ENCODE assay signal across 9 mouse cellular contexts in genomic region chr2:181155801-181156200, GRCm38 (mm10). TPM values are rescaled to one million over a fixed set of nuclear protein-coding genes. Genes with fewer than 3 reads are reported as not detected.
A peak's percentile ranks its signal among the peaks of the same experiment; 100 is the strongest.
DNase-seq lines count a peak whose midpoint lies in the region; ATAC-seq and TF ChIP-seq lines count a peak whose summit lies in the region.
"Had no signal": no experiment of that assay in that cellular context is flagged by ENCODE, and none has a peak within 500 bp of the region (broad histone marks: within the 10 kb centered on the region; RNA-seq: fewer than 3 reads in every experiment).

No protein-coding gene starts in this region.

- H3K4me3 ChIP-seq in lung, embryonic 14.5 days (ENCODE audit: low read depth, low read length): 0 out of 2 replicates have a peak overlapping the region, but pooled peaks have one; percentile 6
- no peak overlapping the region for H3K4me3 ChIP-seq in lung, postnatal 0 days (ENCODE audit: low read depth, low read length)
- peak overlapping the region; percentile 45 for H3K4me3 ChIP-seq in forebrain, embryonic 12.5 days (replicated peaks)
- peak overlapping the region; percentile 33; the same call in 1 of the 2 replicates for H3K4me3 ChIP-seq in hindbrain, embryonic 11.5 days (ENCODE audit: low read depth, low read length)

- H3K9ac ChIP-seq in lung, embryonic 14.5 days: no peak overlapping the region
- H3K9ac ChIP-seq in lung, postnatal 0 days (replicated peaks; ENCODE audit: low read depth): no peak overlapping the region
- H3K9ac ChIP-seq in forebrain, embryonic 12.5 days: peak overlapping the region; percentile 62; the same call in 1 of the 2 replicates
- H3K9ac ChIP-seq in hindbrain, embryonic 11.5 days (ENCODE audit: low read depth, low read length): no peak overlapping the region

- H3K9me3 ChIP-seq in lung, embryonic 14.5 days (ENCODE audit: low read depth, low read length): no peaks in the 10 kb centered on the region
- no peaks in the 10 kb centered on the region for H3K9me3 ChIP-seq in lung, postnatal 0 days (ENCODE audit: low read length)
- no peaks in the 10 kb centered on the region for H3K9me3 ChIP-seq in forebrain, embryonic 12.5 days
- no peaks in the 10 kb centered on the region for H3K9me3 ChIP-seq in hindbrain, embryonic 11.5 days (ENCODE audit: control insufficient read depth, low read length)

- no peak for TF ChIP-seq EP300 in lung, postnatal 0 days (IDR thresholded peaks at IDR 0.05)

- no peaks in the 10 kb centered on the region for H3K36me3 ChIP-seq in lung, embryonic 14.5 days (ENCODE audit: insufficient read depth)
- H3K36me3 ChIP-seq in lung, postnatal 0 days (ENCODE audit: insufficient read depth, low read length): no peaks in the 10 kb centered on the region
- no peaks in the 10 kb centered on the region for H3K36me3 ChIP-seq in forebrain, embryonic 12.5 days (replicated peaks)
- H3K36me3 ChIP-seq in hindbrain, embryonic 11.5 days (ENCODE audit: control insufficient read depth, insufficient read depth, low read length): no peaks in the 10 kb centered on the region

- no peak for TF ChIP-seq CTCF in lung, embryonic 14.5 days (IDR thresholded peaks at IDR 0.05; ENCODE audit: low read depth)
- TF ChIP-seq CTCF in lung, postnatal 0 days (IDR thresholded peaks at IDR 0.05): no peak

- H3K27me3 ChIP-seq in lung, embryonic 14.5 days (ENCODE audit: insufficient read depth, low read length): peaks cover 32% of the 10 kb centered on the region
- peaks cover 15% of the 10 kb centered on the region; the same call in 1 of the 2 replicates for H3K27me3 ChIP-seq in lung, postnatal 0 days (replicated peaks; ENCODE audit: insufficient read depth, low read length)
- peaks cover 61% of the 10 kb centered on the region for H3K27me3 ChIP-seq in forebrain, embryonic 12.5 days
- H3K27me3 ChIP-seq in hindbrain, embryonic 11.5 days (ENCODE audit: control insufficient read depth, insufficient read depth, low read length): peaks cover 21% of the 10 kb centered on the region

- no peak overlapping the region for H3K27ac ChIP-seq in lung, embryonic 14.5 days (ENCODE audit: low read depth)
- H3K27ac ChIP-seq in lung, postnatal 0 days (ENCODE audit: low read length): no peak overlapping the region
- no peak overlapping the region for H3K27ac ChIP-seq in forebrain, embryonic 12.5 days
- no peak overlapping the region for H3K27ac ChIP-seq in hindbrain, embryonic 11.5 days (ENCODE audit: low read depth, low read length)

- ATAC-seq in lung, embryonic 14.5 days (ENCODE audit: insufficient read depth): no peak
- ATAC-seq in lung, postnatal 0 days: no peak
- no peak for ATAC-seq in forebrain, embryonic 12.5 days (ENCODE audit: low FRiP score)
- ATAC-seq in hindbrain, embryonic 11.5 days (ENCODE audit: low FRiP score): no peak
- ATAC-seq: Patski had no signal

- WGBS in lung, embryonic 14.5 days: 62% methylated on average over 4 of the region's 4 CpGs
- WGBS in lung, postnatal 0 days: 43% methylated on average over 4 of the region's 4 CpGs
- WGBS in forebrain, embryonic 12.5 days: 66% methylated on average over 4 of the region's 4 CpGs
- 73% methylated on average over 4 of the region's 4 CpGs for WGBS in hindbrain, embryonic 11.5 days

- DNase-seq in lung, embryonic 14.5 days: no peak
- DNase-seq in lung, postnatal 0 days (ENCODE audit: low spot score): no peak
- DNase-seq in hindbrain, embryonic 11.5 days (ENCODE audit: low spot score): no peak
- DNase-seq in right cerebral cortex, postnatal 4 days: peak; percentile 25
- DNase-seq in thymus, postnatal 4 days: no peak
- no peak for DNase-seq in retina, postnatal 1 day
- DNase-seq in lung, postnatal 14 days: no peak

- no peaks in the 10 kb centered on the region for H3K4me1 ChIP-seq in lung, embryonic 14.5 days (ENCODE audit: insufficient read depth)
- no peaks in the 10 kb centered on the region for H3K4me1 ChIP-seq in lung, postnatal 0 days (ENCODE audit: insufficient read depth, low read depth, low read length)
- H3K4me1 ChIP-seq in forebrain, embryonic 12.5 days: peaks cover 34% of the 10 kb centered on the region
- no peaks in the 10 kb centered on the region; the same call in none of the 2 replicates for H3K4me1 ChIP-seq in hindbrain, embryonic 11.5 days (replicated peaks; ENCODE audit: control insufficient read depth, insufficient read depth, low read length)

- no peak overlapping the region for H3K4me2 ChIP-seq in lung, embryonic 14.5 days
- no peak overlapping the region for H3K4me2 ChIP-seq in lung, postnatal 0 days (replicated peaks; ENCODE audit: low read depth, low read length)
- H3K4me2 ChIP-seq in forebrain, embryonic 12.5 days: peak overlapping the region; percentile 75
- peak overlapping the region; percentile 57; the same call in 1 of the 2 replicates for H3K4me2 ChIP-seq in hindbrain, embryonic 11.5 days (replicated peaks; ENCODE audit: low read depth, low read length)

RNA-seq across cellular contexts. Expression of gene Eef1a2, which starts 1.0 kb away (rescaled TPM):
- 0.35 TPM in 1 of 2 replicates, not detected in the other for polyA plus RNA-seq in lung, embryonic 14.5 days (2014; fragmentation: Nextera tagmentation; extraction: Ambion mirVana)
- polyA plus RNA-seq in lung, postnatal 0 days (2015; fragmentation: Nextera tagmentation; extraction: Ambion mirVana): 0.14 and 0.20 TPM in 2 replicates
- polyA plus RNA-seq in forebrain, embryonic 12.5 days (2016; fragmentation: Nextera tagmentation; extraction: Ambion mirVana): 1.1 and 1.4 TPM in 2 replicates
- 1.3 and 1.5 TPM in 2 replicates for polyA plus RNA-seq in hindbrain, embryonic 11.5 days (2014; fragmentation: Nextera tagmentation; extraction: Ambion mirVana)
- polyA plus RNA-seq: Patski had no signal

RNA-seq across cellular contexts. Expression of gene Kcnq2, which starts 20.7 kb away (rescaled TPM):
- polyA plus RNA-seq in lung, embryonic 14.5 days (2014; fragmentation: Nextera tagmentation; extraction: Ambion mirVana): 0.05 TPM in 2 replicates
- 0.04 TPM in 1 of 2 replicates, not detected in the other for polyA plus RNA-seq in lung, postnatal 0 days (2015; fragmentation: Nextera tagmentation; extraction: Ambion mirVana)
- polyA plus RNA-seq in forebrain, embryonic 12.5 days (2016; fragmentation: Nextera tagmentation; extraction: Ambion mirVana): 28.6 and 30.0 TPM in 2 replicates
- 16.3 and 18.9 TPM in 2 replicates for polyA plus RNA-seq in hindbrain, embryonic 11.5 days (2014; fragmentation: Nextera tagmentation; extraction: Ambion mirVana)

RNA-seq across cellular contexts. Expression of gene Ppdpf, which starts 31.2 kb away (rescaled TPM):
- polyA plus RNA-seq in lung, embryonic 14.5 days (2014; fragmentation: Nextera tagmentation; extraction: Ambion mirVana): 333 and 364 TPM in 2 replicates
- 261 and 262 TPM in 2 replicates for polyA plus RNA-seq in lung, postnatal 0 days (2015; fragmentation: Nextera tagmentation; extraction: Ambion mirVana)
- 483 and 484 TPM in 2 replicates for polyA plus RNA-seq in forebrain, embryonic 12.5 days (2016; fragmentation: Nextera tagmentation; extraction: Ambion mirVana)
- polyA plus RNA-seq in hindbrain, embryonic 11.5 days (2014; fragmentation: Nextera tagmentation; extraction: Ambion mirVana): 393 and 410 TPM in 2 replicates

RNA-seq across cellular contexts. Expression of gene Ptk6, which starts 46.8 kb away (rescaled TPM):
- 0.12 TPM in 1 of 2 replicates, not detected in the other for polyA plus RNA-seq in lung, embryonic 14.5 days (2014; fragmentation: Nextera tagmentation; extraction: Ambion mirVana)
- 0.23 and 0.25 TPM in 2 replicates for polyA plus RNA-seq in lung, postnatal 0 days (2015; fragmentation: Nextera tagmentation; extraction: Ambion mirVana)
- polyA plus RNA-seq in forebrain, embryonic 12.5 days (2016; fragmentation: Nextera tagmentation; extraction: Ambion mirVana): not detected in 2 replicates
- polyA plus RNA-seq in hindbrain, embryonic 11.5 days (2014; fragmentation: Nextera tagmentation; extraction: Ambion mirVana): not detected in 2 replicates
- polyA plus RNA-seq: Patski had no signal

RNA-seq across cellular contexts. Expression of gene Srms, which starts 57.2 kb away (rescaled TPM):
- 0.16 and 0.22 TPM in 2 replicates for polyA plus RNA-seq in lung, embryonic 14.5 days (2014; fragmentation: Nextera tagmentation; extraction: Ambion mirVana)
- 2.5 and 2.6 TPM in 2 replicates for polyA plus RNA-seq in lung, postnatal 0 days (2015; fragmentation: Nextera tagmentation; extraction: Ambion mirVana)
- polyA plus RNA-seq in forebrain, embryonic 12.5 days (2016; fragmentation: Nextera tagmentation; extraction: Ambion mirVana): not detected in 2 replicates
- 0.15 and 0.22 TPM in 2 replicates for polyA plus RNA-seq in hindbrain, embryonic 11.5 days (2014; fragmentation: Nextera tagmentation; extraction: Ambion mirVana)
- polyA plus RNA-seq: Patski had no signal

Comparison
In these comparisons a context has a peak if more than half of its experiments do, and no peak if none do; other contexts are left out.
1. H3K4me2 ChIP-seq: peak in forebrain, embryonic 12.5 days (single experiment) and hindbrain, embryonic 11.5 days (single experiment); none in lung, embryonic 14.5 days (single experiment) and lung, postnatal 0 days (single experiment).
2. RNA of gene Kcnq2, which starts 20.7 kb away (polyA plus RNA-seq): 28.6 to 30.0 TPM in forebrain, embryonic 12.5 days and 16.3 to 18.9 TPM in hindbrain, embryonic 11.5 days; 0.05 TPM in lung, embryonic 14.5 days and 0.04 TPM in lung, postnatal 0 days; every median in the first group is over 10 times any median in the second.